Mouse (Mus musculus) thymus, postnatal 25 days (tissue): ENCODE measurements around the gene Ccdc33.

ENCODE experiments used
- DNase-seq: peaks from one replicate; pipeline ENCODE4 v3.0.0; 2022

The Ccdc33 gene

DNA sequence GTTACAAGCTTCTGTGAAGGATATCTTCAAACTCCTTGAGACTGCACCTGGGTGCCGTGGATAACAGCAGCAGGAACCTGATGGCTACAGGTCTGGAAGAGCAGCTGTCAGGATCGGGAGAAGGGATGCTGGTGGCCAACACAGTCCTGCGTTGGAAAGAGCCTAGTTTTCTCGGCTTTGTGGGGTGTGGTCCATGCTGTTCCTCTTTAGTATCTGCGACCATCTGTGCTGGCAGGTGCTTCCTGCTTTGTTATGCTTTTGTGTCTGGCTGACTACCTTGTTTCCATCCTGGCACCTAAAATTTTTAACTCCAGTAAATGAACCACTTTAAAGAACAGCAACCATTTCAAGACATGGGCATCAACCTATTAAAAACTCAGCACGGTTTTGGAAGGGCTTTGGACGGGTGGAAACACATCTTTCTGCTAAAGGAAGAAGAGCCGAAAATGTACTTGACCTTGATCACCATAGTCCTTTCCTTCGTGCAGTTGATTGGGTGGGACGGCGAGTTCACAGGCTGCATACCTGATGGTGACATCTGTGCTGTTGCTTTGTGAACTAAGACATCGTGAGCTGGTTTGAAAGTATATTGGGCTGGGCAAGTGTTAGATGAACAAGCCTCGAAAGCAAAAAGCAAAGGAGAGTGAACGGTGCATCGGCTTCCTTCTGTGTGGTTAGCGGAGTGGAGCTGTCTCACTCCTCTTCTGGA is 112.7 kb downstream of the Ccdc33 start, which contains the start of gene Cyp11a1:
TSS of gene Cyp11a1 (plus strand) at position 659 of the 709 bp plus-strand sequence.
- peak; percentile 28 for DNase-seq

DNA sequence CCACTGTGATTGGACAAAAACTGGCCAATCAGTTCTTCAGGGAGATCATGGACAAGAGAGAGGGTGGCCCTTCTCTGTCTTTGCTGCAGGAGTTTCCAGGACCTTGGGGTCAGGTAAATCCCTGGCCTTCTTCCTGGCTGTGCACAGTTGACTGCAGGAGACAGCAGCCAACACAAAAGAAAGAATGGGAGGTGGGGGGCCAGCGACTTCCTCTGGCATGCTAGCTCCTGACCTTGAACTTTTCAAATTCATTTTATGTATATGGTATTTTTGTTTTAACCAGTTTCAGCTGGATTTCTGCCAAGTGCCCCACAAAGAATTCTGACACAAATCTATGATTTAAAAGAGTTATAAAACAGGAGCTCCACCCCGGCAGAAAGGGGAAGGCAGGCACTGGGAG is 115.4 kb downstream of the Ccdc33 start:
- DNase-seq, result no peak

DNA sequence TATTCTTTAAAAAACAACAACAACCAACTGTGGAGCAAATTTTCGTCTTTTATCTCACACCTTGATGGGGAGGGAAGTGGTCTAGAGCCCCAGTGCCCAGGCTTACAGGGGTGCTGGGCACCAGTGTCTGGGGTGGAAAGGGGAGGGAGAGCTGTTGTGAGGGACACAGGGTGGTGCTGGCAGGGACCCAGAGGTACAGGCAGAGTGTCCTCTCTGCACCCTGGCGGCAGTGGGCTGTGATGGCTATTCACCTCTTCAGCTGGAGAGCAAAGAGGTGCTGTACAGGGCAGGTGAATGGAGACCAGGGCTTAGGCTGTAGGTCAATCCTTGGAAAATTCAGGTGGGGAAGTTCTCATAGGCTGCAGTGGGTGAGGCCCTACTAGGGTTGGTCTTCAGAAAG is 118.9 kb downstream of the Ccdc33 start:
- no peak for DNase-seq

GRCm38 (mm10) chr9:57998685-57999084 is 119.9 kb downstream of the Ccdc33 start:
- DNase-seq, result no peak

- peak; percentile 90 for DNase-seq
Observed at GRCm38 (mm10) chr9:57998032-57998659, 120.5 kb downstream of the Ccdc33 start.

GRCm38 (mm10) chr9:57997511-57998031 is 121.1 kb downstream of the Ccdc33 start:
- DNase-seq, result no peak

GRCm38 (mm10) chr9:57995282-57995681 is 123.3 kb downstream of the Ccdc33 start:
- peak; percentile 81 for DNase-seq

GRCm38 (mm10) chr9:57992781-57993591 is 125.6 kb downstream of the Ccdc33 start:
- DNase-seq, result peak; percentile 39

GRCm38 (mm10) chr9:57992060-57992459 is 126.6 kb downstream of the Ccdc33 start:
- DNase-seq, result no peak

DNA sequence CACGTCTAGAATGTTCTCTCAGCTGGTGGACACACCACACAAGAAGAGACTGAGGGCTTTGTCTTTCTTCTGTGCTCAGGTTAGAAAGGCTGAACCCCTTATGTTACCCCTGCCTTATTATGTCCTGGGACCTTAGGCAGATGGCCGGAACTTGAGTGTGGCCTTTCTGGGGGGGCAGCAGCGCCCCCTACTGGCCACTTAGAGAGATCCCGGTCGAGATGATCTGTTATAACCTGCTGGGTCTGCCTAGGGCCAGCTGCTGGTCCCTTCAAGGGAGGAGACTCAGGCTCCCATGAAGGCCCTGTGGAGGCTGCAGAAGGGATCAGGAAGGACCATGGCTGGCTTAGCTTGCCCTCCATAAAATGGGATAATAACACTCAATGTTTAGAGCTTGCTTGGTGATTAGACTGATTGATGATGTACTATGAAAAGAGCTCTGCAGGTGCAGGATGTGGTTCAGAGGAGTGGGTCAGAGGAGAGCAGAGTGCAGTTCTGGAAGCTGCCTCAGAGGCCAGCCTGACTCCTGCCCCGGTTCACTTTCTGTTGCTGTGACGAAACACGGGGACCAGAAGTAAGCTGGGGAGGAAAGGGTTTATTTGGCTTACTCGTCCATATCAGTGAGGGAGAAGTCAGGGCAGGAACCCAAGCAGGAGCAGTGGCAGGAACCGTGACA is 128.0 kb downstream of the Ccdc33 start:
- peak; percentile 66 for DNase-seq

DNA sequence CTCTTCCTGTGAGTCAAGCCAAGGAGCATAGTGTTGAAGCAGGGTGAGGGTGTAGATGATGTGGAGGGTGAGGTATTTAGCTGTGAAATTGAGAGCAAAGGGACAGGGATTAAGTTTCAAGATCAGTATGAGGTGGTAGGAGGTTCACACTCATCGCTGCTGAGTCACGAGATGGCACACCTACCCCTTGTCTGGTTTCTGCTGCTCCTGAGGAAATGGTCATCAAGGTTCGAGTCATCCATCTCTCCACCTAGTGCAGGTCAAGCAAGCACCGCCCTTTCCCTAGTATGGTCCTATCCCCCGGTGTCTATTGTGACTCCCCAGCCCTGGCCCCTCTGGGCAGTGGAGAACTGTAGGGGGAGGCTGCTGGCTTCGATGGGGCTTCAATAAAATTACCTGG is 129.3 kb downstream of the Ccdc33 start:
- DNase-seq, result no peak

- no peak for DNase-seq
Observed at GRCm38 (mm10) chr9:57988098-57988497, 130.5 kb downstream of the Ccdc33 start.

GRCm38 (mm10) chr9:57986293-57986692 is 132.3 kb downstream of the Ccdc33 start:
- peak; percentile 69 for DNase-seq

DNA sequence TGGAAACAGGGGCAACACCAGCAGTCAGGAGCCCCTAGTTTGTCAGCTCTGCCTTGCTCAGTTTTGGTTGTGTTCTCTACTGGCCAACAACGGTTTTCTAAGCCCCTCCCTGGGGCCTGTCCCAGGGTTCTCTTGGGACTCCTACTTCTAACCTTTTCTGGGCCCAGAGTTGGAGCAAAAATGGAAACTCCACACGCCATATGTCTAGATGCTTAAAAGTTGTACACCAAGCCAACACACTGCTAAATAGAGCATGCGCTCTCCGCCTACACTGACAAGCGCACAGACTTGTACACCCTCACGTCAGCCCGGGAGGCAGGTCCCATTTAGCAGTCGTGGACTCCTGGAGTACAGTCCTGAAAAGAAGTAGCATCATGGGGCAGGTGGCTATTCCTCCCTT is 133.3 kb downstream of the Ccdc33 start:
- DNase-seq, result no peak

GRCm38 (mm10) chr9:57980570-57980969 is 138.1 kb downstream of the Ccdc33 start:
- peak; percentile 55 for DNase-seq

DNA sequence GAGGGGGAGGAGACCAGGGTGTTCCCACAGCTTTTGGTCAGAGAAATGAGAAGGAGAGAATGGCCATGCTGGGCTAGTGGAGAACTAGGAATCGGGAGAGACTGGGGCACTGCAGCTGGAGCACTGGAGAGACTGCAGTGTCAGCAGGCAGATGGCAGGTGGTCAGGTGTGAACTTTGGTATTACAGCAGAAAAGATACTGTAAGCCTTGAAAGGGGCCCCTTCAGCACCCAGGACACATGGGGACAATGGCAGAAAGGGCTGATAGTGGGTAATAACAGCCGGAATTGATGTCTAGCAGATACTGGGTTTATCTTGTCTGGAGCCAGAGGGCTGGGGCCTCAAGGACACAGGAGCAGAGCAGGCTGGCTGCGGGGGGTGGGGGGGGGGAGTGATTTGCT is 139.8 kb downstream of the Ccdc33 start:
- no peak for DNase-seq
